Mouse (Mus musculus): Measurements from ENCODE around the gene Lmf1. TPM values are rescaled to one million over a fixed set of nuclear protein-coding genes. Genes with fewer than 3 reads are reported as not detected.

The Lmf1 gene
- polyA plus RNA-seq, 1 experiment: 19.2 TPM

GRCm38 (mm10) chr17:25711136-25711535 is 132.3 kb downstream of the Lmf1 start:
- Histone ChIP-seq H3K4me3 (ENCODE audit: insufficient read depth, low read length) (no peak overlapping the region), H3K27ac (ENCODE audit: insufficient read depth, low read length) (no peak overlapping the region), H3K4me1 (ENCODE audit: control insufficient read depth, insufficient read depth, low read length) (no peaks in the 10 kb centered on the region)
- TF ChIP-seq POLR2A (IDR thresholded peaks at IDR 0.05; ENCODE audit: low read depth, low read length) (no peak), CTCF (IDR thresholded peaks at IDR 0.05; ENCODE audit: borderline replicate concordance, insufficient read depth, low read length) (no peak)

Other genes with a start within 250 kb of the Lmf1 start
- not detected in 2 replicates for gene Tpsab1, start 233.5 kb upstream of the Lmf1 start, polyA plus RNA-seq (2011; ENCODE audit: insufficient read length, low read depth, missing spikeins)
- gene Tpsb2, start 212.8 kb upstream of the Lmf1 start, polyA plus RNA-seq (2011; ENCODE audit: insufficient read length, low read depth, missing spikeins): not detected in 2 replicates
- 0.91 TPM in 1 of 2 replicates, not detected in the other for gene Tpsg1, start 209.8 kb upstream of the Lmf1 start, polyA plus RNA-seq (2011; ENCODE audit: insufficient read length, low read depth, missing spikeins)
- 10.6 and 12.3 TPM in 2 replicates for gene Cacna1h, start 145.3 kb upstream of the Lmf1 start, polyA plus RNA-seq (2011; ENCODE audit: insufficient read length, low read depth, missing spikeins)
- gene Tekt4, start 124.5 kb upstream of the Lmf1 start, polyA plus RNA-seq (2011; ENCODE audit: insufficient read length, low read depth, missing spikeins): not detected in 2 replicates
- not detected in 2 replicates for gene Sstr5, start 81.8 kb upstream of the Lmf1 start, polyA plus RNA-seq (2011; ENCODE audit: insufficient read length, low read depth, missing spikeins)
- 0.27 and 0.28 TPM in 2 replicates for gene Sox8, start 8.4 kb upstream of the Lmf1 start, polyA plus RNA-seq (2011; ENCODE audit: insufficient read length, low read depth, missing spikeins)
- not detected in 2 replicates for gene Gng13, start 138.1 kb downstream of the Lmf1 start, polyA plus RNA-seq (2011; ENCODE audit: insufficient read length, low read depth, missing spikeins)
- gene Chtf18, start 148.3 kb downstream of the Lmf1 start, polyA plus RNA-seq (2011; ENCODE audit: insufficient read length, low read depth, missing spikeins): 9.0 and 10.7 TPM in 2 replicates
- gene Rpusd1, start 148.6 kb downstream of the Lmf1 start, polyA plus RNA-seq (2011; ENCODE audit: insufficient read length, low read depth, missing spikeins): 10.0 and 13.0 TPM in 2 replicates
- not detected in 2 replicates for gene Mslnl, start 157.0 kb downstream of the Lmf1 start, polyA plus RNA-seq (2011; ENCODE audit: insufficient read length, low read depth, missing spikeins)
- gene Msln, start 175.3 kb downstream of the Lmf1 start, polyA plus RNA-seq (2011; ENCODE audit: insufficient read length, low read depth, missing spikeins): 2.3 and 3.3 TPM in 2 replicates
- gene Narfl, start 194.7 kb downstream of the Lmf1 start, polyA plus RNA-seq (2011; ENCODE audit: insufficient read length, low read depth, missing spikeins): 14.6 and 20.3 TPM in 2 replicates
- gene Haghl, start 206.6 kb downstream of the Lmf1 start, polyA plus RNA-seq (2011; ENCODE audit: insufficient read length, low read depth, missing spikeins): 18.1 and 23.8 TPM in 2 replicates
- not detected in 2 replicates for gene Ccdc78, start 207.5 kb downstream of the Lmf1 start, polyA plus RNA-seq (2011; ENCODE audit: insufficient read length, low read depth, missing spikeins)
- gene Fam173a, start 213.8 kb downstream of the Lmf1 start, polyA plus RNA-seq (2011; ENCODE audit: insufficient read length, low read depth, missing spikeins): 25.4 and 26.4 TPM in 2 replicates
- gene AC134908.4, start 216.6 kb downstream of the Lmf1 start, polyA plus RNA-seq (2011; ENCODE audit: insufficient read length, low read depth, missing spikeins): 2.0 TPM in 1 of 2 replicates, not detected in the other
- gene Metrn, start 218.1 kb downstream of the Lmf1 start, polyA plus RNA-seq (2011; ENCODE audit: insufficient read length, low read depth, missing spikeins): 24.8 and 33.5 TPM in 2 replicates
- 4.1 and 4.7 TPM in 2 replicates for gene Fbxl16, start 230.0 kb downstream of the Lmf1 start, polyA plus RNA-seq (2011; ENCODE audit: insufficient read length, low read depth, missing spikeins)
- 13.0 and 14.5 TPM in 2 replicates for gene Wdr24, start 244.5 kb downstream of the Lmf1 start, polyA plus RNA-seq (2011; ENCODE audit: insufficient read length, low read depth, missing spikeins)
- gene Jmjd8, start 249.8 kb downstream of the Lmf1 start, polyA plus RNA-seq (2011; ENCODE audit: insufficient read length, low read depth, missing spikeins): 24.4 and 27.9 TPM in 2 replicates

Data from embryonic fibroblast, embryonic 13.5 days (primary cell).